Mouse (Mus musculus): ENCODE results near the gene Pspc1. TPM values are rescaled to one million over a fixed set of nuclear protein-coding genes. Genes with fewer than 3 reads are reported as not detected.
A peak's percentile ranks its signal among the peaks of the same experiment; 100 is the strongest.
"Not testable (repeated sequence)": the region's sequence is repeated elsewhere in the genome, so short reads cannot be mapped to it uniquely, and the experiment has no call there.

The Pspc1 gene
- polyA plus RNA-seq (2015; fragmentation: Nextera tagmentation; extraction: Ambion mirVana): 34.1 and 39.8 TPM in 2 replicates

GRCm38 (mm10) chr14:56778200-56778932 is at the start of gene Pspc1:
TSS of gene Pspc1 (minus strand) at chr14:56778316.
- Histone ChIP-seq H3K4me1 (peaks cover 33% of the 10 kb centered on the region), H3K9ac (replicated peaks) (peak within 1 kb of the TSS; percentile 68), H3K4me2 (peak within 1 kb of the TSS; percentile 73), H3K27ac (replicated peaks) (peak within 1 kb of the TSS; percentile 97), H3K36me3 (no peaks in the 10 kb centered on the region), H3K27me3 (replicated peaks) (no peaks in the 10 kb centered on the region), H3K4me3 (replicated peaks) (peak within 1 kb of the TSS; percentile 76), H3K9me3 (replicated peaks) (no peaks in the 10 kb centered on the region)
- ATAC-seq (ENCODE audit: low FRiP score): peak; percentile 98
- WGBS: under 1% methylated on average over 36 of the region's 36 CpGs

DNA sequence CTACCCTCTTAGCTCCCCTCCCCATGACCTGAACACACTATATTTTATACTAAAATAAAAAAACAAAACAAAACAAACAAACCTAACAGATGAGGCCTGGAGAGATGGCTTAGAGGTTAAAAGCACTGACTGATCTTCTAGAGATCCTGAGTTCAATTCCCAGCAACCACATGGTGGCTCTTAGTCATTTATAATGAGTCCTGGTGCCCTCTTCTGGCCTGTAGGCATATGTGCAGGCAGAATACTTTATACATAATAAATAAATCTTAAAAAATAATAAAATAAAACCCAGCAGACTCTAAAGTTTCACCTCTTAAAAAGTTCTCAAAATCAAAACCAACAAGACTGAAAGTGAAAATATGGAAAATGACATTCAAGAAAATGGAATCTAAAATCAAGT is 46.4 kb upstream of the Pspc1 start:
- ATAC-seq (ENCODE audit: low FRiP score): no peak
- no peak overlapping the region for H3K9ac ChIP-seq (replicated peaks)
- no peaks in the 10 kb centered on the region for H3K4me1 ChIP-seq
- H3K36me3 ChIP-seq: no peaks in the 10 kb centered on the region
- H3K9me3 ChIP-seq (replicated peaks): 0 out of 2 replicates have a peak, but pooled peaks cover 2% of the 10 kb centered on the region
- no peak overlapping the region for H3K27ac ChIP-seq (replicated peaks)
- no peak overlapping the region for H3K4me2 ChIP-seq
- no peaks in the 10 kb centered on the region for H3K27me3 ChIP-seq (replicated peaks)
- no peak overlapping the region for H3K4me3 ChIP-seq (replicated peaks)

GRCm38 (mm10) chr14:56817616-56818015 is 39.5 kb upstream of the Pspc1 start:
- 8% methylated on average over 10 of the region's 11 CpGs for WGBS
- no peak for ATAC-seq (ENCODE audit: low FRiP score)
- H3K27me3 ChIP-seq (replicated peaks): no peaks in the 10 kb centered on the region
- H3K4me1 ChIP-seq: peaks cover 8% of the 10 kb centered on the region; the same call in 1 of the 2 replicates
- no peak overlapping the region for H3K4me3 ChIP-seq (replicated peaks)
- no peak overlapping the region for H3K9ac ChIP-seq (replicated peaks)
- 0 out of 2 replicates have a peak, but pooled peaks cover 2% of the 10 kb centered on the region for H3K9me3 ChIP-seq (replicated peaks)
- no peak overlapping the region for H3K27ac ChIP-seq (replicated peaks)
- H3K36me3 ChIP-seq: no peaks in the 10 kb centered on the region
- peak overlapping the region; percentile 23 for H3K4me2 ChIP-seq

DNA sequence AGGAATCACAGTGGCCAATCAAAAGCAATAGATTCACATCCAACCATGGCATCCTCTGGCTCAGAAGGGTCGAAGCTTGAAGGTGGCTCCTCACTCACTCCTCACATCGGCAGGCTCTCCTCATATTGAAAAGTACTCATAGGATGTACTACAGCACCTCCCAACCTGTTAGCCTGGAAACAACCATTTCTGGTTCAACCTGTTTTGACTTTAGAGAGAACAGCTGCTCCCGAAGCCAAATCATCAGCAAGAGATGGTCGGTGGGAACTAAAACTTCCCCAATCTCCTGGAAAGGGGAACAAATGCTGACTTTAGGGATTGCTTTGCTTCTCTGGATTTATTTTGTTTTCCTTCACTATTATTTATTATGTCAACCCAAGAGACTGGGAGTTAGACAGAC is 39.0 kb upstream of the Pspc1 start:
- 79% methylated on average over 4 of the region's 4 CpGs for WGBS
- no peak for ATAC-seq (ENCODE audit: low FRiP score)
- Histone ChIP-seq H3K36me3 (no peaks in the 10 kb centered on the region), H3K4me3 (replicated peaks) (no peak overlapping the region), H3K4me2 (no peak overlapping the region), H3K9ac (replicated peaks) (no peak overlapping the region), H3K27me3 (replicated peaks) (no peaks in the 10 kb centered on the region), H3K27ac (replicated peaks) (no peak overlapping the region), H3K4me1 (peaks cover 8% of the 10 kb centered on the region; the same call in 1 of the 2 replicates), H3K9me3 (replicated peaks) (0 out of 2 replicates have a peak, but pooled peaks cover 2% of the 10 kb centered on the region)

GRCm38 (mm10) chr14:56816541-56816940 is 38.4 kb upstream of the Pspc1 start:
- no peak overlapping the region for H3K4me2 ChIP-seq
- ATAC-seq (ENCODE audit: low FRiP score): no peak
- H3K9ac ChIP-seq (replicated peaks): no peak overlapping the region
- no peak overlapping the region for H3K4me3 ChIP-seq (replicated peaks)
- 99% methylated on average over 4 of the region's 4 CpGs for WGBS
- H3K4me1 ChIP-seq: peaks cover 8% of the 10 kb centered on the region; the same call in 1 of the 2 replicates
- H3K9me3 ChIP-seq (replicated peaks): 0 out of 2 replicates have a peak, but pooled peaks cover 2% of the 10 kb centered on the region
- H3K36me3 ChIP-seq: no peaks in the 10 kb centered on the region
- H3K27me3 ChIP-seq (replicated peaks): no peaks in the 10 kb centered on the region
- H3K27ac ChIP-seq (replicated peaks): no peak overlapping the region

DNA sequence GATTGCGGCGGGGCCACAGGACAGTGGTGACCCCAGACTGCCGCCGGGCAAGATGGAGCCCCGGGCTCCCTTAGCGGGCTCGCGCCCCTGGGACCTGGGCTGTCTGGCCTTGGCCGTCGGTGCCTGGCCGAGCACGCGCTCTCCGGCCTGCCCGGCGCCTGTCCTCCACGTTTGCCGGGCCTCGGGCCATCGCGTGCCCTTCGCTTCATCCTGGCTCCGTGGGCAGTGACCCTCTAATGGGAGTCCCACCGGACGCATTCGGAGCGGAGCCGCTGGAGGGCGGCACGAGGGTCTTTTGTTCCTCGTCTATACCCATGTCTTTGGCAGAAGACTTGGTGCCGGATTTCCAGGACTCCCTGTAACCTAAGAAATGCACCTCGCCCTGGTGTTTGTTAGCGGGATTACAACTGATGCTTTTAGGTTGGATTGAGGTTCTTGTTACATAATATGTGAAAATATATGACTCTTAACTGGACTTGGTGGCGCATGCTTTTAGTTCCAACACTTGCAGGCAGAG is 34.5 kb upstream of the Pspc1 start:
- Histone ChIP-seq H3K9ac (replicated peaks) (peak overlapping the region; percentile 65), H3K4me2 (peak overlapping the region; percentile 69), H3K4me1 (peaks cover 27% of the 10 kb centered on the region), H3K27me3 (replicated peaks) (no peaks in the 10 kb centered on the region), H3K9me3 (replicated peaks) (no peaks in the 10 kb centered on the region), H3K27ac (replicated peaks) (peak overlapping the region; percentile 96), H3K36me3 (no peaks in the 10 kb centered on the region), H3K4me3 (replicated peaks) (peak overlapping the region; percentile 64)
- ATAC-seq (ENCODE audit: low FRiP score): peak; percentile 39
- under 1% methylated on average over 35 of the region's 35 CpGs for WGBS

- H3K4me2 ChIP-seq: peak within 1 kb of the TSS; percentile 69
- H3K9ac ChIP-seq (replicated peaks): peak within 1 kb of the TSS; percentile 70
- H3K4me3 ChIP-seq (replicated peaks): peak within 1 kb of the TSS; percentile 65
- H3K27ac ChIP-seq (replicated peaks): peak within 1 kb of the TSS; percentile 96
- not testable (repeated sequence) for H3K27me3 ChIP-seq (replicated peaks); H3K36me3 ChIP-seq; H3K9me3 ChIP-seq (replicated peaks)
- 0% methylated on average over 25 of the region's 72 CpGs for WGBS
- peak; percentile 98 for ATAC-seq (ENCODE audit: low FRiP score)
- H3K4me1 ChIP-seq: peaks cover 27% of the 10 kb centered on the region
These were observed 33.7 kb upstream of the Pspc1 start, which contains the start of gene Zmym5 for GRCm38 (mm10) chr14:56811701-56812339. TSS of gene Zmym5 (minus strand) at chr14:56811716.

DNA sequence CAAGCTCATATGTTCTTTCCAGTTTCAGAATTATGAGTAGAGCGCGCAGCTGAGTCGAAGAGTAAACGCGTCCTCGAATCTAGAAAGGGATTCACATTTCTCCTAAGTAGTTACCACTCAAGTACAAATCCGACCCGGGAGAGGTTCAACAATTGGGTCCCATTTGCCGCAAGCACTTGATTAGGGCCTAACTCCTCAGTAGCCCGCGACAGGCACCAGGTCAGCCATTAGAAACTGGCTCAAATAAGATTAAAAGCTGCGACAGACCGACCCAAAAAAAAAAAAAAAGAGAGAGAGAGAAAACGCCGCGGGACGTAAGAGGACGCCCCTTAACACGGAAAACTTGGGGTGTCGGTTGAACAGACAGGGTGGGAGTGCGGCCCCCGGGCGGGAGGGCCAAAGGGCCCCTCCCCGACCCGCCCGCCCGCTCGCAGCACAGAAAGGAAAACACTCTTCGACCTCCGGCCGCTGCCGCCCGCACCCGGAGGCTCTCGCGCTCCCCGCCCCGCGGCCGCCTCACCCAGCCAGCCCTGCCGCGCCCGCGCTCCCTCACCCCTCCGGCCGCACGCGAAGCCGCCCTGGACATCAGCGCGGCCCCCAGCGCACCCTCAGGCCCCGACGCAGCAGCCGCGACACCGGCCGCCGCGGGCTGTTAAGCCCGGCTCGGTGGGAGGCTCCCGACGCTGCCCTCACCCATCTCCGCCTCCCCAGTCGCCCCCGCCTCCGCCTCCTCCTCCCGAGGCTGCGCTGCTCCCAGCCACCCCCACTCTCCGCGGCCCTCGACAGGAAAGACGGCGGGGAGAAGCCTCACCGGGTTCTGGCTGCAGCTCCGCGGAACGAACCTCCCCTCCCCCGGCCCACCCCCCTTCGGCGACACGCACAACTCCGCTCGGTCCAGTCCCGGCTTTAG is 32.9 kb upstream of the Pspc1 start:
- WGBS: under 1% methylated on average over 31 of the region's 86 CpGs
- H3K36me3 ChIP-seq; H3K27me3 ChIP-seq (replicated peaks); ATAC-seq (ENCODE audit: low FRiP score); H3K9me3 ChIP-seq (replicated peaks): not testable (repeated sequence)
- peak overlapping the region; percentile 65 for H3K4me2 ChIP-seq
- peak overlapping the region; percentile 65 for H3K4me3 ChIP-seq (replicated peaks)
- peaks cover 27% of the 10 kb centered on the region for H3K4me1 ChIP-seq
- peak overlapping the region; percentile 70 for H3K9ac ChIP-seq (replicated peaks)
- H3K27ac ChIP-seq (replicated peaks): peak overlapping the region; percentile 90

- peaks cover 46% of the 10 kb centered on the region for H3K36me3 ChIP-seq
- no peaks in the 10 kb centered on the region for H3K4me1 ChIP-seq
- no peak overlapping the region for H3K27ac ChIP-seq (replicated peaks)
- no peak overlapping the region for H3K9ac ChIP-seq (replicated peaks)
- H3K27me3 ChIP-seq (replicated peaks): no peaks in the 10 kb centered on the region
- no peak for ATAC-seq (ENCODE audit: low FRiP score)
- no peak overlapping the region for H3K4me2 ChIP-seq
- WGBS: 55% methylated on average over 2 of the region's 2 CpGs
- H3K4me3 ChIP-seq (replicated peaks): no peak overlapping the region
- no peaks in the 10 kb centered on the region for H3K9me3 ChIP-seq (replicated peaks)
These were observed 15.1 kb upstream of the Pspc1 start for GRCm38 (mm10) chr14:56793243-56793642.

GRCm38 (mm10) chr14:56784575-56784974 is 6.5 kb upstream of the Pspc1 start:
- H3K4me1 ChIP-seq: no peaks in the 10 kb centered on the region
- no peak for ATAC-seq (ENCODE audit: low FRiP score)
- WGBS: 80% methylated on average over 1 of the region's 1 CpGs

DNA sequence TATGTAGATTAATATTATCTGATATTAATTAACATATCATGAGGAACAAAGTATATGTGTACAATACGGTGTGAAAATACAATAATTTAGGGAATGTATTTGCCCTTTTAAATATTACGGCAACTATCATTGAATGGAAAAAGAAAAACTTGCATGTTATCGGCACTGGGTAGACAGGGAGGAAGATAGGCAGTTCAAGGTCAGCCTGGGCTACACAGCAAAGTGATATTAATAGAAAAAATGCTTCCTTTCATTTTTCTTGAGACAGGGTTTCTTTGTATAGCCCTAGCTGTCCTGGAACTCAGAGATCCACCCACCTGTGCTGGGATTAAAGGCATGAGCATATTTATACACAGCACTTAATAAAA is 801 bp upstream of the Pspc1 start:
- Histone ChIP-seq H3K9me3 (replicated peaks) (no peaks in the 10 kb centered on the region), H3K4me2 (peak overlapping the region; percentile 73), H3K27me3 (replicated peaks) (no peaks in the 10 kb centered on the region), H3K36me3 (no peaks in the 10 kb centered on the region), H3K27ac (replicated peaks) (peak overlapping the region; percentile 97), H3K9ac (replicated peaks) (peak overlapping the region; percentile 48), H3K4me1 (peaks cover 28% of the 10 kb centered on the region), H3K4me3 (replicated peaks) (peak overlapping the region; percentile 76)
- ATAC-seq (ENCODE audit: low FRiP score): peak; percentile 12; the same call in 1 of the 2 replicates
- 41% methylated on average over 3 of the region's 3 CpGs for WGBS

More at GRCm38 (mm10) chr14:56784575-56784974, 6.5 kb upstream of the Pspc1 start:
- Histone ChIP-seq H3K9ac (replicated peaks) (no peak overlapping the region), H3K27me3 (replicated peaks) (no peaks in the 10 kb centered on the region), H3K4me3 (replicated peaks) (no peak overlapping the region), H3K27ac (replicated peaks) (no peak overlapping the region), H3K9me3 (replicated peaks) (no peaks in the 10 kb centered on the region), H3K4me2 (no peak overlapping the region), H3K36me3 (no peaks in the 10 kb centered on the region)

Data from neural tube, embryonic 15.5 days (tissue).